Comparison of ENCODE assay signal across 8 mouse cellular contexts in genomic region chr1:72254545-72255061, GRCm38 (mm10). TPM values are rescaled to one million over a fixed set of nuclear protein-coding genes. Genes with fewer than 3 reads are reported as not detected.
A peak's percentile ranks its signal among the peaks of the same experiment; 100 is the strongest.
DNase-seq lines count a peak whose midpoint lies in the region; ATAC-seq lines count a peak whose summit lies in the region.

No protein-coding gene starts in this region.

- intact Hi-C loops in gastrocnemius, postnatal 14 days (cut with DNase I; ENCODE audit: low total_unique reads) = no loop called here
- intact Hi-C loops in left cerebral cortex, postnatal 14 days (cut with DNase I) = no loop called here

- H3K9ac ChIP-seq in intestine, embryonic 14.5 days (ENCODE audit: low read length) = peak overlapping the region; percentile 67

- no peaks in the 10 kb centered on the region for H3K36me3 ChIP-seq in intestine, embryonic 14.5 days (ENCODE audit: control insufficient read depth, insufficient read depth, low read length)

- peak overlapping the region; percentile 97 for H3K27ac ChIP-seq in intestine, embryonic 14.5 days (ENCODE audit: low read depth)

- peak overlapping the region; percentile 61 for H3K4me2 ChIP-seq in intestine, embryonic 14.5 days (ENCODE audit: low read length)

- H3K4me1 ChIP-seq in intestine, embryonic 14.5 days (replicated peaks; ENCODE audit: control insufficient read depth, insufficient read depth, low read length) = no peaks in the 10 kb centered on the region; the same call in 1 of the 2 replicates

- peak overlapping the region; percentile 42 for H3K4me3 ChIP-seq in intestine, embryonic 14.5 days (ENCODE audit: low read depth, low read length)

- peak; percentile 87 for DNase-seq in adipocyte (ENCODE audit: low spot score)
- DNase-seq in embryo, embryonic 10 days (ENCODE audit: low spot score) = peak; percentile 96
- peak; percentile 90 for DNase-seq in gastrocnemius, postnatal 14 days
- DNase-seq in intestine, embryonic 14.5 days (ENCODE audit: low spot score) = peak; percentile 96
- DNase-seq in left cerebral cortex, postnatal 14 days (ENCODE audit: low spot score in 2 of 2) = peak; percentile 80 to 85
- DNase-seq in mesoderm, embryonic 11.5 days (ENCODE audit: low read depth, low spot score) = peak; percentile 93
- DNase-seq in right cerebral cortex, postnatal 36 days (ENCODE audit: low spot score in 2 of 2) = peak; percentile 74 to 76
- DNase-seq in yolk sac, embryonic 10.5 days (ENCODE audit: low spot score) = peak; percentile 97

- under 1% methylated on average over 35 of the region's 35 CpGs for WGBS in intestine, embryonic 14.5 days

- peak; percentile 93 for ATAC-seq in intestine, embryonic 14.5 days (replicated peaks; ENCODE audit: low FRiP score, low TSS enrichment, low read depth)

- no peaks in the 10 kb centered on the region for H3K27me3 ChIP-seq in intestine, embryonic 14.5 days (replicated peaks; ENCODE audit: control insufficient read depth, insufficient read depth, low read length)

- H3K9me3 ChIP-seq in intestine, embryonic 14.5 days (ENCODE audit: control insufficient read depth, low read length) = no peaks in the 10 kb centered on the region

RNA-seq across cellular contexts. Expression of gene Pecr, which starts 29.5 kb away (rescaled TPM):
- total RNA-seq in gastrocnemius, postnatal 14 days (2021) = 10 to 100 TPM; 19.6 to 20.5 TPM
- polyA plus RNA-seq in intestine, embryonic 14.5 days (2014; fragmentation: Nextera tagmentation; extraction: Ambion mirVana) = 41.3 and 46.1 TPM in 2 replicates
- total RNA-seq in left cerebral cortex, postnatal 14 days (2021) = 1 to 10 TPM; 4.8 TPM

RNA-seq across cellular contexts. Expression of gene Tmem169, which starts 29.6 kb away (rescaled TPM):
- under 1 TPM; 0.07 to 0.14 TPM for total RNA-seq in gastrocnemius, postnatal 14 days (2021)
- polyA plus RNA-seq in intestine, embryonic 14.5 days (2014; fragmentation: Nextera tagmentation; extraction: Ambion mirVana) = 4.2 TPM in 2 replicates
- 10 to 100 TPM; 32.4 to 32.6 TPM for total RNA-seq in left cerebral cortex, postnatal 14 days (2021)

RNA-seq across cellular contexts. Expression of gene Mreg, which starts 42.5 kb away (rescaled TPM):
- total RNA-seq in gastrocnemius, postnatal 14 days (2021) = 10 to 100 TPM; 25.9 to 27.4 TPM
- polyA plus RNA-seq in intestine, embryonic 14.5 days (2014; fragmentation: Nextera tagmentation; extraction: Ambion mirVana) = 9.6 and 12.4 TPM in 2 replicates
- total RNA-seq in left cerebral cortex, postnatal 14 days (2021) = 1 to 10 TPM; 2.3 to 2.6 TPM

RNA-seq across cellular contexts. Expression of gene Xrcc5, which starts 52.6 kb away (rescaled TPM):
- 10 to 100 TPM; 19.3 to 20.9 TPM for total RNA-seq in gastrocnemius, postnatal 14 days (2021)
- polyA plus RNA-seq in intestine, embryonic 14.5 days (2014; fragmentation: Nextera tagmentation; extraction: Ambion mirVana) = 41.0 and 47.8 TPM in 2 replicates
- total RNA-seq in left cerebral cortex, postnatal 14 days (2021) = 10 to 100 TPM; 11.2 to 12.5 TPM

Comparison
In these comparisons a context has a peak if more than half of its experiments do, and no peak if none do; other contexts are left out.
1. Peak in every context shown above with its lines: DNase-seq, ATAC-seq, H3K4me3 ChIP-seq and H3K27ac ChIP-seq.
2. RNA of gene Tmem169, which starts 29.6 kb away (total RNA-seq): 32.4 to 32.6 TPM in left cerebral cortex, postnatal 14 days; 0.07 to 0.14 TPM in gastrocnemius, postnatal 14 days; every median in the first group is over 10 times any median in the second.
3. RNA of gene Mreg, which starts 42.5 kb away (total RNA-seq): 25.9 to 27.4 TPM in gastrocnemius, postnatal 14 days; 2.3 to 2.6 TPM in left cerebral cortex, postnatal 14 days; every median in the first group is over 4 times any median in the second.